Mouse (Mus musculus) T-helper 1 cell (primary cell): ENCODE results near the gene CK137956.

ENCODE experiments used
- in situ Hi-C: fragments of 300-600 bp; cut with MboI, MseI; formaldehyde crosslinking; loops from one replicate; pipeline ENCODE4 v1.15.1; 2025; ENCODE audit warnings: high pct_unique_total_duplicates

The CK137956 gene

DNA sequence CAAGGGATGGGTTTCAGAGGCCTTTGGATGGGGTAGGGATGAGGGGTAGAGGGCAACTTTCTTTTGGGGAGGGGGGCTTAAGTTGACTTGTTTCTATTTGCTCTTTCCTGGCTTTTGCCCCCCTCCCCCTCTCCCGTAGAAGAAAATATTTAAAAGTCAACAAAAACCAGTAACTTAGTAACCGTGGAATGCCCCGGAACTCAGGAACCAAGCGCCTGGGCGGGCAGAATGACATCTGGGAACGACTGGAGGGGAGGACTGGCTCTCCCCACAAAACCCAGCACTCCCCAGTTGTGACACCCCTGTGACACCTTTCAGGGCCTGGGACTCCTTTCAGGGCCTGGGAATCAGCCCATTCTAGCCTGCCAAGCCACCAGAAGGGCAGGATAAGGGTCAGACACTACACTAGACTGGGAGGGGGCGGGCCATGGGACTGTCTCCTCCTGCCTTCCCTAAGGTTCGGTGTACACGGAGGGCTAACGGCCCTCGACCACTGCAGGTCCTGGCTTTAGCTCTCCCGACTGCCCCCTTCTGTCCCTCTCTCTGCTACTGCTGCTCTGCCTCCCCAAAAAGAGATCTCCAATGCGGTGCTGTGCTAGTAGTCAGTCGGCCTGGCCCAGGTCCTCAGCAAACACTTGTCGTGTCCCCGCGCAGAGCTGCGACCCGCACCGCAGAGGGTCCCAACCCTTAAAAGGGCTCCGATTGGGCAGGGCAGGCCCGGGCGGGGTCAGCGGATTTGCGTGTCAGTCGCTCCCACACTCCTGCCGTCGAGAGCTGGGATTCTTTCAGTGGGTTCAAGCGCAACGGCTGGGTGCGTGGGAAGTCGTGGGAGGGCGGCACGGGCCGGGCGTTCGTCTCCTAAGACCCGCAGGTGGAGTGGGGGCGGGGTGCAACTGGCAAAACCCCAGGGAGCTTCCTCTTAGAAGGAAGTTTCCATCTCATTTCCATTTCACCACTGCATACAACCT, at the start of gene CK137956:
TSS of gene CK137956 (minus strand) at position 51 of the 968 bp plus-strand sequence.
- in situ Hi-C loops = no loop called here

GRCm38 (mm10) chr4:128019465-128019864, 48.7 kb upstream of the CK137956 start:
- in situ Hi-C loops = no loop called here

DNA sequence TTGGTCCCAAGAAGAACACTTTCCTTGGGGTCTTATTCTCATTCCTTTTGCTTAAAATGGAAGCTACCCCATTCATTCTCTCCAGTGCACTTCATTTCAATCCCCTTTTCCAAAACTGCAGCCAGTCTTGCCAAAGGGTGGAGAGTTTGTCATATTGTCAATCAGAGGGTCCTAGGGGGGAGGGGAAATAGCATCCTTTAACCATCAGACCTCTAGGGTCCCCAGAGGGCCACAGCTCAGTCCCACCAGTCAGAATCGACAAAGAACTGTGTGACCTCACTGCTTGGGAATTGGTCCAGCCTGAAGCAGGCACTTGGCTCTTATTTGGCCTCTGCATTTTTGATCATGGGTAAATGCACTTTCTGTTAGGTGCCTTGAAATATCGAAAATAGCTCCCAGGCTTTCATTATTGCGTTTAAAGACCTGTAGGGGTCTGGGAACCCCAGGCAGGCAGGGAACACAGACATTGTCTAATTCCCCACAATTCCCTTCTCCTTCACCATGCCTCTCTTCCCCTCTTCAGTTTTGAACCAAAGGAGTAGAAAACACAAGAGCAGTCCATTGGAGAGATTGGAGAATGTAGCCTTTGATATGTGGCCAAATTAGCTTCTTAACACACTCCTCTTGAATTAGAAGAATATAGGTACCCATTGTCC, 34.2 kb upstream of the CK137956 start:
- in situ Hi-C loops = no loop called here

DNA sequence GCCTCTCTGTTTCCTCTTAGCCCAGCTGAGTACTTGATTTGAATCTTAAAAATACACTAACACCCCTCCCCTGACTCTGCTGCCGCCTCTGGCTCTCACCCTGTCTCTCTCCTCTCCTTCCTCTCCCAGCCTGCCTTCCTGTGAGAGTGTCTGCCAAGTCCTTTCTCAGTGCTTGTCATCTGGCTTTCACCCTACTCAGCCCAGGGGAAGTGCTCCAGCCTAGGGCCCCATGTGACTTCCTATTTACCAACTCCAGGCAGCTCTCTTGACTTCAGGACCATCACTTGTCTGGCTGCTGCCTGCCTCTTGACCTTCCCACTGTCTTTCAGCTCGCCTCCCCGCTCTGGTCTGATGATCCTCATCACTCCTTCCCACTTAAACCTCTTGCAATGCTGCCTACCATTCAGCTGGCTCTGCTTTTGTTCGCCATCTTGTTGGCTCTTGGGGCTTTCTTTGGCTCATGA, 31.9 kb upstream of the CK137956 start:
- in situ Hi-C loops = no loop called here

DNA sequence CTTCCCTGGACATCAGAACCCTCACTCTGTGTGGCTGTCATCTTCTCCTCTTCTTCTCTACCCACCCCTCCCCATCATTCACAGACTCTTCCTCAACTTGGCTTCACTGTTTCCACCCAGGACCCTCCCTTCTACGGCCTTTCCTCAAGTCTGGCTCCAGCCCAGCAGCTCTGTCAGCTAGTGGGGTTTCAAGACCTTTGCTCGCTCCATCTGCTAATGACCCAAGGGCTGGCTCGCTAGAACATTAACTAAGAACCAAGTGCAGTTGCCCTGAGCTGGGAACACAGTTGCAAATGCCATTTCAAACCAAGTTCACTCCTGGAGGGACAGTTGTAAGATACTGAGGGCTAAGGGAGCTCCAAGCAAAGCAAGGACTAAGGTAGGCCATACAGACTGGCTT, 28.5 kb upstream of the CK137956 start:
- in situ Hi-C loops = no loop called here

DNA sequence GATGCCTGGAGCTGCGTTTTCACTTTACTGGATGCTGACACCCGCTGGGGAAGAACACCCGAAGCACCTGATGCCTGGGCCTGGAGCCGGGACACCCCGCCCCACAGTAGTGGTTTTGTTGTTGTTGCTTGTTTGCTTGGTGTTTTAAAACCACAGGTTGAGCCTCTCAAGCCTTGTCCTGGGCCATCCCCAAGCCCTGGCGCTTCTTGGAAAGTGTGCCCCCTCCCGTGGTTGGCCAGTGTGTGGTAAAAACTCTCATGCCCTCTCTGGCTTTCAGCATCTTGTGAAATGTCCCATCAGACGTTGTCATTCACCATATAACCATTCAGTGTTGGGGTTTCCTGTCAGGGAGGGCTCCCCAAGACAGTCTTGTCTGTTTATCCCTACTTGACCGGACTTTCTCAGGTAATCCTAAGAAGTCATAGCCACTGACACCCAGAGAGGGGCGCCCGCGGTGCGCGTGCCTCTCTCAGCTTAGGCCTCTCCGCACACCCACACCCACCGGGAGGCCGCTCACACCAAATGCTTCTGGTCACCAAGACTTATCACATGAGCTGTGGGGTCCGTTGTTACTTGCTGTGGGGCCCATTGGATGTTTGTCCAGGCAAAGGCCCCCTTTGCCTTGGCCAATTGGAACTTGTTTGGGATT, 18.7 kb upstream of the CK137956 start:
- in situ Hi-C loops = no loop called here

DNA sequence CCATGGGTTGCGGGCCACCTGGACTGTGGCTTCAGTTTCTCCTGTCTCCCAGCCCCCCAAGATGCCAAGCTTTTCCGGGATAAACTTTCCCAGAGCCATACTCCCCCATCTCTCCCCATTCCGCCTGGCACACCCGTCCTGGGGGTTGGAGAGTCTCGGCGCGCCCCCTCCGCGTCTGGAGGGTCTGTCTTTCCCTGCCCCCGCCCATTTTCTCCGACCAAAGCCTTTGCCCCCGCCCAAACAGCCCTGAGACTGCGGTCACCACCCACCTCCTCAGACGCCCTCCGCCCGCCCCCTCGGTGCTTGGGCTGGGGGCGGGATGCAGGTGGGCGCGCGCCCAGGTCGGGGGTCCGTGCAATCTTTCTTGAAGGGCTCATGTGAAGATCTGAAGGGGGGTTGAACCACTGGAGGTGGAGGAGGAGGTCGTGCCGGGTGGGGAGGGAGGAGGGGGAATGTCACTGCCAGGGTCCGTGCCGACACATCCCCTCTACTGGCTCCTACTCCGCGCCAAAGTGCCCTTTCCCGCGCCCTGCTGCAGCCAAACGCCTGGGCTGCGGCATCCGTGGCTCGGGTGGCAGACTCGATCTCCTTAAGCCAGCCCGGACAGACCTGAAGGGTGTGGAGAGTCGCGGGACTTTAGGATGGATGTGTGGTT, 17.9 kb upstream of the CK137956 start:
- in situ Hi-C loops = no loop called here

- in situ Hi-C loops = no loop called here
Measured at GRCm38 (mm10) chr4:127987784-127988455, 17.2 kb upstream of the CK137956 start, which contains the start of gene Csmd2. Gene Csmd2 (plus strand): TSS chr4:127987857.

DNA sequence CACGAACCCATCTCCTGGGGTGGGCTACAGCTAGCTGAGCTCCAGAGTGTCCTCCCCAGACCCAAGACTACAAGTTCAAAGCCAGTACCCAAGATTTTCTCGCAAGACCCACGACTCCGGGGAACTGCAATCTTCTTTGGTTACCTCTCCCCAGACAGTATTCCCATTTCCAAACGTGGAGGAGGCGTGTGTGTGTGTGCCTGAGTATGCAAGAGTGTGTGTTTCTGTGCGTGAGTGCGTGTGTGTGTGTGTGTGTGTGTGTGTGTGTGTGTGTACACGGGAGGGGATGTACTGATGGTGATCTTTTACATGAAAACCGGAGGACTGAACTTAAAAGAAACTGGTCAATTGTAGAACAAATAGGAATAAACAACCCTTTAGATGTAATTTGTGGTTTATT, 16.5 kb upstream of the CK137956 start:
- in situ Hi-C loops = no loop called here

DNA sequence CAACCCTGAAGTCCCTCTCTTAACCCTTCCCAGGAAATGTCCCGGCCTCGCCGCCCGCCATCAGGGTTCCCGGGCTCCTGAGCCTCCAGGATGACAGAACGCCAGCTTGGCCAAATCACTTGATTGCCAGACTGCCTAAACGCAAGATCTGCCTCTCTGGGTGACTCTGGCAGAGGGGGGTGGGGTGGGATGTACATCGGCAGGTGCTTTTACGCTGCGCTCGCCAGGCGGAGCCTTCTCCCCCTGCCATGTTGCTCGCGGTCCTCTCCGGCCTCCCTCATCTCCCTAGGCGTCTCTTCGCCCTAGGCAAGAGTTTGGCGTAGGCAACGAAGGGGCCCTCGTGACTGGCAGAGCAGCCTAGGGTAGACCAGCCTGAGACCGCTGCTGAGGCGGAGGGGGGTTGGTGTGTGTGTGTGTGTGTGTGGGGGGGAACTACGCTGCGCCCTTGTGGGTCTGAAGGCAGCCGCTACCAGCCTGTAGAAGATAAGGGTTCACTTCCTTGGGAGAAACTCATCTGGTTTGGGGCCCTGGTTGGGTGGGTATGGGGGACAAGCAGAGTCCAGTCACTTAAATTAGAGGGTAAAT, 15.8 kb upstream of the CK137956 start:
- in situ Hi-C loops = no loop called here

- in situ Hi-C loops = no loop called here
Measured at GRCm38 (mm10) chr4:127985874-127986273, 15.1 kb upstream of the CK137956 start.

DNA sequence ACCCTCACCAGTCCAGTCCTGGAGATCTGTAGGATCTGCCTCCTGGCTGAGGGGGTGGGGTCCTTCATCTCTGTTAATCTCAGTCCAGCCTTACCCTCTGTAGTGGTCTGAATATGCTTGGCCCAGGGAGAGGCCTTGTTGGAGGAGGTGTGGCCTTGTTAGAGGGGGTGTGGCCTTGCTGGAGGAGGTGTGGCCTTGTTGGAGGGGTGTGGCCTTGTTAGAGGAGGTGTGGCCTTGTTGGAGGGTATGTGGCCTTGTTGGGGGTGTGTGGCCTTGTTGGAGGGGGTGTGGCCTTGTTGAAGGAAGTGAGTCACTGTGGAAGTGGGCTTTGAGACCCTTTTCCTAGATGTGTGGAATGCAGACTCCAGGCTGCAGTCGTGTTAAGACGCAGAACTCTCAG, 13.7 kb upstream of the CK137956 start:
- in situ Hi-C loops = no loop called here

DNA sequence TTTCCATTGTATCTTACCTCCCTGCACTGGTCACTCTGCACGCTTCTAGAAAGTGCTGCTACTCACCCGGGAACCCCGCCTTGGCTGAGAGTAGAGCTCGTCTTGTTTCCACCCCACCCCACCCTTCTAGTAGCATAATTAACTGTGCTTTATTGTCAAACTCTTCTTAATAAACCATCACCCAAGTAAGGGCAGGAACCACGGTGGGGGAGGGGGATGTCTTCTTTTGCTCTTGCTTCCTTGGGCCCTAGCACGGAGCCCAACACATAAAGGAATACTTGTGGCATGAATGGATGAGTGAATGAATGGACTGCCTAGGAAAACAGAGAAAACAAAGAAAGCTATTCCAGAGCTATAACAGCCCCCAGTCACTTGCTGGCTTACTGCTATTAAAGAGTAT, 10.4 kb upstream of the CK137956 start:
- in situ Hi-C loops = no loop called here

- in situ Hi-C loops = no loop called here
Measured at GRCm38 (mm10) chr4:127972976-127973375, 2.2 kb upstream of the CK137956 start.

DNA sequence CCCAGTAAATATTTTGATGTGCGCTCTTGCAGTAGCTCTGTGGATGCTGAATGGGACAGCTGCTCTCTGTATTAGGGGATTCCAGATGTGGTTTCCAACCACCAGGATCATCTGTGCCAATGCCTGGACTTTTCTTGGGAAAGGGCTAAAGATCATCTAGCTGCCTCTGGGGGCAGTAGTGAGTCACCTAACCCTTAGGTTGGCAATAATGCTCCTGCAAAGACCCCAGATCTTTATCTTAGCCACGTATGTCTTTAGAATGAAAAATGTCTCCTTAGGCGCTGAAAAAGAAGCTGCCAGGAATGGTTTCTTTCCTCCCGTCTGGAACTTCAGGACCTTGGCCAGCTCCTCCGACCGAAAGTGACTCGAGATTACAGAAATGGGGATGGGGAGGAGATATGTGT, 731 bp downstream of the CK137956 start:
- in situ Hi-C loops = no loop called here

DNA sequence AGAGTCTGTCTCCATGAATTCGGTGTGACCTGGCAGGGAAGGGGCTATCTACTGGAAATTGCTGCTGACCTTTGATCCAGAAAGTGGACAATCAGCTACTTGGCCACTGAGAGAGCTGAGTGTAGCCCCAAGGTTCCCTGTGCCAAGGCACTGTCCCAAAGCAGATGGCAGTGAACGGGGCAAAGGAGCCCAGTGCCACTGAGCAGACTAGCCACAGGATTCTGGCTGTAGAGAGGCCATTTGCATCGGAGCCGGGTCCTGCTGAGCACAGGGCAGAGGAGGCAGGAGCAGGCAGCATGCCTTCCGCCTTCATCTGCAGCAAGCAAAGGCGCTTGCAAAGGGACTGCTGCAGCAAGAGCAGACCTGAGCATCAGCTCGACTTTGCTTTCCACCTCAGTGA, 1.6 kb downstream of the CK137956 start:
- in situ Hi-C loops = no loop called here

GRCm38 (mm10) chr4:127953006-127953710, 17.6 kb downstream of the CK137956 start:
- in situ Hi-C loops = no loop called here

DNA sequence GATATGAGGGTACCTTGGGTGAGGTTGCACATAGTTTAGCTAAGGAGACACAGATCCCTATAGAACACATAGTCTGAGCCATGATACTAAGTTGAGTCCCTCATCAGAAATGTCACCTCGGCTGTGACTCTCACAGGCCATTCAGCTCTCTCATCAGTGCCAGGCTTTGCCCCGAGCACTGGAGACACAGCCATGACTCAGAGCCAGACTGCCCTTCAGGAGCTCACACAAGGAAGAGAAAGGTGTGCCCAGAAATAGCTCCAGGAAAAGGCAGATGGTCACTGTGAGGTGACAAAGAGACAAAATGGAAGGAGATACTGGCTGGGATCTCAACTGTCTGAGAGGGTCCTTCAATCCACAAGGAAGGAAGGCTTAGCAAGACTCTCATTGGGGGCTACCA, 23.1 kb downstream of the CK137956 start:
- in situ Hi-C loops = no loop called here

- in situ Hi-C loops = no loop called here
Measured at GRCm38 (mm10) chr4:127937474-127937873, 33.3 kb downstream of the CK137956 start.

GRCm38 (mm10) chr4:127935369-127935768, 35.4 kb downstream of the CK137956 start:
- in situ Hi-C loops = no loop called here
